Mouse (Mus musculus) WW6 (cell line): ENCODE measurements around the gene Wipf2.

ENCODE experiments used
- DNase-seq: peaks from one replicate; pipeline ENCODE4 v3.0.0-alpha.2; 2013; ENCODE audit warnings: low read depth, low spot score

Wipf2 gene

GRCm38 (mm10) chr11:98943741-98944461, 80.5 kb downstream of the Wipf2 start:
- no peak for DNase-seq

GRCm38 (mm10) chr11:98944897-98945604, 81.6 kb downstream of the Wipf2 start:
- DNase-seq, result no peak

DNA sequence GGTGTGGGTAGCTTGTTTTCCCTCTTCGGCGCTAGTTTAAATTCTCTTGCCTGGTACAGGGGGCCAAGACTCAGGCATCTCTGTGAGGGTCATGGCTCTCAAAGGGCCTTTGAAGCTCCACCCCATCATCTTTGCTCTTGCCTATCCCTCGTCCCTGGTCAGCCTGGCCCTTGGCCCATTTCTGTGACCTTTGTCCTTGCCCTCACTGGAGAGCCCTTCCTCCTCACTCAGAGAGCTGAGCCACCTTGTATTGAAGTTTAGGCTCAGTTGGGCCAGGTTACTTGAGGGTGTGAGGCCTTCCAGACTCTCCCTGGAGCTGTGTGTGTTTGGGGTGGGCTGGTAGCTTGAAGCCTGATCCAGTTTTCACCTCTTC, 82.2 kb downstream of the Wipf2 start:
- DNase-seq, result no peak

- no peak for DNase-seq
Measured at GRCm38 (mm10) chr11:98947969-98948569, 84.6 kb downstream of the Wipf2 start.

- no peak for DNase-seq
Measured at GRCm38 (mm10) chr11:98949242-98949957, 86.0 kb downstream of the Wipf2 start.

DNA sequence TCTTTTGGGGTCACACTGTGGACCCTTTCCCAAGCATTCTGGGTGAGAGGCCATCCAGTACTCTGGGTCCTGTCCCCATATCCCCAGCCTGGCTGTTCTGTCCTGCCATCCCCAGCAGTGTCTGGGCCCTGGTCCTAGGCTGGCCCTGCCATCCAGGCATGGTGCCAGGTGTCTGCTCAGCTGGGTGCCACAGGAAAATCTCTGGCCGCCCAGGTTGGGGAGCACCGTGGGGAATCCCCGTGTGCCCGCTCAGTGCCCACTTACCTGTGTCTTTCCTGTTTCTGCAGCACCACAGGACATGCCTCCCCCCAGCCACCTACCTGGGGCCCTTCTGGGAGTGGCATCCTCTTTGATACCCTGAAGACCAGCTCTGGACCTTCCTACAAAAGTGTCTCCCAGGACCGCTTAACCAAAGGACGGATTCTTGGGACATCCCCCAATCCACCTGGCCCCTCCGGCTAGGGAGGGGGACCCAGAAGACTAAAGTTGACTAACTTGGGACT, 86.6 kb downstream of the Wipf2 start:
- no peak for DNase-seq

DNA sequence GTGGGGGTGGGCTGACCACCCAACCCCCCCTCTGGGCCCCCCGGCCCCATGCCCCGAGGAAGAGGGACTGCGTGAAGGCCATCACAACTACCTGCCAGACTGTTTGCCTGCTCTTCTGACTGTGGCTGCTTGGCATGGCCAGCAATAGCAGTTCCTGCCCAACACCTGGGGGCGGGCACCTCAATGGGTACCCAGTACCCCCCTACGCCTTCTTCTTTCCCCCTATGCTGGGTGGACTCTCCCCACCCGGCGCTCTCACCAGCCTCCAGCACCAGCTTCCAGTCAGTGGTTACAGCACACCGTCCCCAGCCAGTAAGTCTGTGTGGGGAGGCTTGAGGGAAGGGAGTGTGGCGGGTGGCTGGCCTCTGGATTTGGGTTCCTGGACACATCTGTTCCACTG, 87.0 kb downstream of the Wipf2 start:
- no peak for DNase-seq

GRCm38 (mm10) chr11:98951026-98951906, 87.8 kb downstream of the Wipf2 start:
- no peak for DNase-seq

DNA sequence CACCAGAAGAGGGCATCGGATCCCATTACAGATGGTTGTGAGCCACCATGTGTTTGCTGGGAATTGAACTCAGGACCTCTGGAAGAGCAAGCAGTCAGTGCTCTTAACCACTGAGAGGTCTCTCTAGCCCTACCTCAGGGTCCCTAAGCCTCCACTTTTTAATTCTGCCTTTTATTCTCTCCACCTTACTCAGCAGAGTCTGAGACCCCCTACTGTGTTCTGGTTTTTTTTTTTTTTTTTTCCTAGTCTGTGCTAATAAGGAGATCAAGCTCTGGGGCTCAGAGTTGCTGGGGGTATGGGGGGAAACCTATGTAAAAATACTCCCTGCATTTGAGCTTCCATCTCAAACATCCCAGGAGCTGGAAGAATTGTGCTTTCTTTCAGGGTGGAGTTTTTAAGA, 88.7 kb downstream of the Wipf2 start:
- DNase-seq, result no peak

DNA sequence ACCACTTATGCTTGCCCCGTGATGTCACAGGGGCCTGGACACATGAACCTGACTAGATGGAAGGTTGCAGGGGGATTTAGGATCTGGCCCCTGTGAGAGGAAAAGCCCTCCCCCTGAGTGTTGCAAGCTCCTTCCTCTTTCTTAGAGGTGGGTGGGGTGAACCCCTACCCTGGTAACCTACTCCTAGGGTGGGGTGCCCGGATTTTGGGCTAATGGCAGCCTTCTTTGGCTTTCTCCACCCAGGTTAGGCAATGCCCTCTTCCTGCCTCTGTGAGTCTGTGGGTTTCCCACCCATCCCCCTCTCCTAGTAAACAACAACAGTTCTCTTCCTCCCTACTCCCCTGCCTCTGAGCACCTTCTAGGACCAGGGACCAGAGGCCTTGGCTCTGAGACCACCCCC, 89.3 kb downstream of the Wipf2 start:
- no peak for DNase-seq

- DNase-seq, result no peak
Measured at GRCm38 (mm10) chr11:98953361-98953760, 89.9 kb downstream of the Wipf2 start.

DNA sequence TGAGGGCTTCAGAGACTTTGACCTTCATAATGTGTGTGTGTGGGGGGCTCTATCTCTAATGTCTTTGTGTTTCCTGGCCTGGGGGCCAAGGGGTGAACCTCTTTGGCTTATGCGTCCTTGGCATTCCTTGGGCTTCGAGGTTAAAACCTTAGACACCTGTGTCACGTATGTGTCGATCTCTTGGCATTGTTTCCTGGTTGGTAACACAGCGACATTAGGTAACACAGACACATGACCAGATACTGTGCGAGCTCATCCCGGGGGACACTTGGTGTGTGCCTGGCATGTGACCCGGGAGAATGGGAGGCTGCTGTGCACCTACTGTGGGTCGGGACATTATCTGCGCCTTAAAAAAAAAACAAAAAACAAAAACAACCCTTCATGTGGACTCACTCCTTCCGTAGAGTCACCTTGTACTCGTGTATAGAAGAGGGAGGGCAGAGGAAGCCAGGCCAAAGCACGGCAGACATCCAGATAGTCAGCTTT, 90.4 kb downstream of the Wipf2 start:
- no peak for DNase-seq

DNA sequence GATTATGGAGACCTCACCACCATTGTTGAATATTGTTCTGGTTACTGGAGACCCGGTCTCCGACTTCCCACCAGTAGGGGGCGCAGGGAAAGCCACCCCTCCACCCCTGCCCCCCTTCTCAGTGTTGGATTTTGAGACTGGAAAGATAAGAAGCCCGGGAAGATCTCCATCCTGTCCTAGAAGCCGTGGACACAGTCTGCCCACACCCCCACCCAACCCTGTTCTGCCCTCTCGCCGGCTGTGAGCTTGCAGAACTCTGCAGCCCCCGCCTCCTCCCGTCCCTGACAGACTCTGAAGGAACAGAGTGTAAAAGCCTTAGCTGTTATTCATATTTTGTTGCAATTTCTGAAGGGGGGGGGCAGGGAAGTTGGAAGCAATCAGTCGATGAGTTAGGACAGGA, 90.9 kb downstream of the Wipf2 start:
- no peak for DNase-seq
